Mouse (Mus musculus) lung, postnatal 0 days (tissue): ENCODE data around the gene Eftud2. TPM values are rescaled to one million over a fixed set of nuclear protein-coding genes. Genes with fewer than 3 reads are reported as not detected.
A peak's percentile ranks its signal among the peaks of the same experiment; 100 is the strongest.

Experiments
- ATAC-seq: fragments of 200-750 bp; cut with Nextera tagmentation; 2 replicates; pipeline ENCODE4 v1.8.0; 2017; ENCODE audit warnings: moderate library complexity
- DNase-seq: peaks from one replicate; pipeline ENCODE4 v3.0.0-alpha.2; 2016; ENCODE audit warnings: low spot score
- H3K27ac ChIP-seq: fragments of 300-500 bp; sonication (generic); 2 replicates; pipeline ENCODE4 v1.5.1; 2014; ENCODE audit warnings: antibody characterized with exemption, mild to moderate bottlenecking, low read length, mixed read lengths
- H3K27me3 ChIP-seq: fragments of 300-500 bp; sonication (generic); replicated peaks from 2 replicates; pipeline ENCODE4 v1.6.1; 2014; ENCODE audit warnings: low read length, mixed read lengths; ENCODE audit not compliant: insufficient read depth
- H3K36me3 ChIP-seq: fragments of 300-500 bp; sonication (generic); 2 replicates; pipeline ENCODE4 v1.6.1; 2014; ENCODE audit warnings: low read length, mixed read lengths; ENCODE audit not compliant: insufficient read depth
- H3K4me1 ChIP-seq: fragments of 300-500 bp; sonication (generic); 2 replicates; pipeline ENCODE4 v1.6.1; 2014; ENCODE audit warnings: antibody characterized with exemption, low read depth, low read length, mixed read lengths; ENCODE audit not compliant: insufficient read depth
- H3K4me2 ChIP-seq: fragments of 300-500 bp; sonication (generic); replicated peaks from 2 replicates; pipeline ENCODE4 v1.6.1; 2014; ENCODE audit warnings: low read depth, mild to moderate bottlenecking, low read length, moderate library complexity, mixed read lengths
- H3K4me3 ChIP-seq: fragments of 300-500 bp; sonication (generic); 2 replicates; pipeline ENCODE4 v1.5.1; 2014; ENCODE audit warnings: low read depth, low read length
- H3K9ac ChIP-seq: fragments of 300-500 bp; sonication (generic); replicated peaks from 2 replicates; pipeline ENCODE4 v1.6.1; 2014; ENCODE audit warnings: low read depth, mild to moderate bottlenecking
- H3K9me3 ChIP-seq: fragments of 300-500 bp; sonication (generic); 2 replicates; pipeline ENCODE4 v1.6.1; 2016; ENCODE audit warnings: low read length, mixed read lengths
- CTCF ChIP-seq: IDR thresholded peaks from 2 replicates; pipeline ENCODE4 v1.5.1; 2016; ENCODE audit warnings: antibody characterized with exemption, mild to moderate bottlenecking
- EP300 ChIP-seq: IDR thresholded peaks from 2 replicates; pipeline ENCODE4 v1.6.1; 2016; ENCODE audit warnings: antibody characterized with exemption, mild to moderate bottlenecking, control low read depth
- WGBS: fragments of 180-500 bp; shearing (Covaris S2); extraction: QIAGEN DNeasy Blood & Tissue Kit; methylation state at CpG from one replicate; pipeline ENCODE4 v1.1.7; 2014; 5-methylcytosine and 5-hydroxymethylcytosine counted together
- polyA plus RNA-seq: library from polyadenylated mRNA; unstranded; fragments of >200 nt; fragmentation: Nextera tagmentation; extraction: Ambion mirVana; gene quantifications from 2 replicates; pipeline ENCODE4 v1.2.1, GENCODE M21; 2015

Gene Eftud2
- polyA plus RNA-seq, 1 experiment from 2014 or later = 67.1 TPM

DNA sequence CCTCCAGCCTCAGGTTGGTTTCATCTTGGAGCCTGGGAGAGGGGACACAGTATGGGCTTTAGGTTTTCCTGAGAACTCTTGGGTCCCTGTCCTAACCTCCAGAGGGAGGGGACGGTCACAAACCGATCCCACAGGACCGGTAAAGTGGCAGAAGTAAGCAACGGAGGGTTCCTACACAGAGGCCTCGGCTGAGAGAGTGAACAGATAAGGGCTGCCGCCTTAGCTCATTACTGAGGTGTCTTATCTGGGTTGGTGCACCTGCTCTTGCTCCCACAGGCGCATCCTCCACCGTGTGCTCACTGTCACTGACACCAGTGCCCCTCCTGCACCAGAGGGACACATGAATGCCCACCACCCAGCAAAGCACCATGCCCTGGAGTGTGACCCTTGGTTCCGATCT is 15.0 kb upstream of the Eftud2 start:
- DNase-seq (no peak), ATAC-seq (no peak)
- no peak overlapping the region for H3K9ac ChIP-seq
- 0 out of 2 replicates have a peak, but pooled peaks cover 19% of the 10 kb centered on the region for H3K27me3 ChIP-seq
- no peak overlapping the region for H3K4me3 ChIP-seq
- H3K4me2 ChIP-seq = no peak overlapping the region
- 57% methylated on average over 9 of the region's 9 CpGs for WGBS
- H3K27ac ChIP-seq = no peak overlapping the region
- 0 out of 2 replicates have a peak, but pooled peaks cover 3% of the 10 kb centered on the region for H3K4me1 ChIP-seq
- TF ChIP-seq EP300 (no peak), CTCF (no peak)
- H3K36me3 ChIP-seq = no peaks in the 10 kb centered on the region
- H3K9me3 ChIP-seq = no peaks in the 10 kb centered on the region

DNA sequence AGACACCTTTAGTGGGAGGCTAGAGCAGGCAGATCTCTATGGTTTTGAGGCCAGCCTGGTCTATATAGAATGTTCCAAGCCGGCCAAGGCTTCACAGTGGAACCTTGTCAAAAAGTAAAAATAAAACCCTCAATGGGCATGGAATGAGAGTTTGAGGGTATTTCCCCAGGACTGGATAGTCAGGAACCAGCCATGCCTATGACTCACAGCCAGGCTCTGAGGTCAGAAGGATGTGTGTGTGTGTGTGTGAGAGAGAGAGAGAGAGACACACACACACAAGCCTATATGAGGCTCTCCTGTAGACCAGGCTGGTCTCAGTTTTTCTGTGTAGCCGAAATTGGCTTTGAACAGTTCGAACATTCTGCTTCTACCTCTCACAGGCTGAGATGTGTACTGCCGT is 13.9 kb upstream of the Eftud2 start:
- H3K27me3 ChIP-seq = 0 out of 2 replicates have a peak, but pooled peaks cover 19% of the 10 kb centered on the region
- H3K9me3 ChIP-seq = no peaks in the 10 kb centered on the region
- ATAC-seq (no peak), DNase-seq (no peak)
- no peak overlapping the region for H3K4me2 ChIP-seq
- 0 out of 2 replicates have a peak, but pooled peaks cover 3% of the 10 kb centered on the region for H3K4me1 ChIP-seq
- TF ChIP-seq CTCF = no peak
- no peak for TF ChIP-seq EP300
- H3K27ac ChIP-seq = no peak overlapping the region
- 81% methylated on average over 4 of the region's 4 CpGs for WGBS
- H3K4me3 ChIP-seq = no peak overlapping the region
- H3K36me3 ChIP-seq = no peaks in the 10 kb centered on the region
- H3K9ac ChIP-seq = no peak overlapping the region

DNA sequence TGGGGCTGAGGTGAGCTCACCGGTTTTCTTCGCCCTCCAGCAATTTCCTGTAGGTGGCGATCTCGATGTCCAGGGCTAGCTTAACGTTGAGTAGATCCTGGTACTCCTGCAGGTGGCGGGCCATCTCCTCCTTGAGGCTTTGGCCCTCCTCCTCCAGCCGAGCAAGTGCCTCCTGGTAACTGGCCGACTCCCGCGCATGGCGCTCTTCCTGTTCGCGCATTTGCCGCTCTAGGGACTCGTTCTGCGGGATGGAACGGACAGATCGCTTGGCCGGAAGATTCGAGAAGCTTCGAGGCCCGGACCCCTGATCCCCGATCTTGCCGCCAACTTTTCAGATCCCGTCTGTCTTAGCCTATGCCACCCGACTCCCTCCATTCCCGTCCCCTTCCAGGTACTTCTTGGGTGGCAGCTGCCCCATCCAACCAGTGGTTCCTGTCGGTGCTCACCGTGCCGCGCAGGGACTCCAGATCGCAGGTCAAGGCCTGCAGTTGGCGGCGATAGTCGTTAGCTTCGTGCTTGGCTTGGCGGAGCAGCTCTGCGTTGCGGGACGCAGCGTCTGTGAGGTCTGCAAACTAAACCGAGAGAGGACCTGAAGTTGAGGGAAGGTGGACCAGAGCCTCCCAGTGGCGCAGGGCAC is 12.3 kb upstream of the Eftud2 start:
- TF ChIP-seq EP300 = no peak
- peak; percentile 91 for TF ChIP-seq CTCF
- H3K27ac ChIP-seq = no peak overlapping the region
- no peaks in the 10 kb centered on the region for H3K36me3 ChIP-seq
- H3K4me2 ChIP-seq = peak overlapping the region; percentile 52
- ATAC-seq = peak; percentile 92
- 0 out of 2 replicates have a peak, but pooled peaks cover 3% of the 10 kb centered on the region for H3K4me1 ChIP-seq
- peak overlapping the region; percentile 34 for H3K4me3 ChIP-seq
- no peaks in the 10 kb centered on the region for H3K9me3 ChIP-seq
- peak; percentile 93 for DNase-seq
- WGBS = 3% methylated on average over 43 of the region's 43 CpGs
- H3K9ac ChIP-seq = peak overlapping the region; percentile 24; the same call in 1 of the 2 replicates
- 0 out of 2 replicates have a peak, but pooled peaks cover 19% of the 10 kb centered on the region for H3K27me3 ChIP-seq

DNA sequence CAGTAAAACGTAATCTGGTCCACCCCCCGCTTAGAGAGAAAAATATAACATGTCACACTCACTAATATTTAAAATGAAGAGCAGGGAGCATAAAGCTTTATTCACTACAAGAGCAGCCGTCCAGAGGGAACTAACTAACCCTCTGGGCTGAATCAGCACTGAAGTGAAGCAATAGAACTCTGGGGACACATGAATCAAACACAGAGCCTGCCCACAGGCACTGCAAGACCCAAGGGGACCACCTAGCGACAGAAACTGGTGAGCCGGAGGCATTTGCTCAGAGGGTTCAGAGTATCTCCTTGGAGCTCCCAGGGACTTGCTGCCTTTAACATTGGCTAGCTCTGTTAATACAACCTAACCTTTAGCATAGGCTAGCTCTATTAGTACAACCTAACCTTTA is 9.3 kb upstream of the Eftud2 start:
- 59% methylated on average over 5 of the region's 5 CpGs for WGBS
- DNase-seq = no peak
- no peak overlapping the region for H3K27ac ChIP-seq
- no peaks in the 10 kb centered on the region for H3K9me3 ChIP-seq
- H3K4me1 ChIP-seq = 0 out of 2 replicates have a peak, but pooled peaks cover 3% of the 10 kb centered on the region
- no peak overlapping the region for H3K4me3 ChIP-seq
- no peak overlapping the region for H3K9ac ChIP-seq
- H3K36me3 ChIP-seq = no peaks in the 10 kb centered on the region
- TF ChIP-seq EP300 = no peak
- no peak for TF ChIP-seq CTCF
- ATAC-seq = no peak
- H3K4me2 ChIP-seq = no peak overlapping the region
- 0 out of 2 replicates have a peak, but pooled peaks cover 13% of the 10 kb centered on the region for H3K27me3 ChIP-seq

DNA sequence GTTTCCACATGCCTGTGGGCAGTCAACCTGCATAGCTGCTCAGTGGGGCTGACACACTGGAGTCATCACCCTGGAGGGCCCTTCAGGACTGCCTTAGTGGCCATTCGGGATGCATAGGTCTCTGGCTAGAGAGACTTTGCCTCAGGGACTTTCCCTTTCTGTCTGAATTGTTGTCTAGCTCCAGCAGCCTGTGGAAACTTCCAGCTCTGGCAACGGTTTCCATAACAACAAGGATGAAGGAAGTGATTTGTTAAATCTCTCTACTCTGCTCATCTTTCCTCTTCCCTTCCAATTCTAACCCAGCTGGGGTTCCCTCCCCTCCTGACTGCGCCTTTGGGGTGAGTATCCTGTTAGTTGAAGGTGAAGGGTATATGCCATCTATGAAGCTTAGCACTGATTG is 7.3 kb upstream of the Eftud2 start:
- Histone ChIP-seq H3K4me1 (no peaks in the 10 kb centered on the region), H3K36me3 (no peaks in the 10 kb centered on the region), H3K27ac (no peak overlapping the region), H3K9me3 (no peaks in the 10 kb centered on the region), H3K9ac (no peak overlapping the region), H3K27me3 (0 out of 2 replicates have a peak, but pooled peaks cover under 1% of the 10 kb centered on the region), H3K4me2 (no peak overlapping the region), H3K4me3 (no peak overlapping the region)
- DNase-seq (no peak), ATAC-seq (0 out of 2 replicates have a peak, but pooled peaks have one; percentile 8)
- 43% methylated on average over 3 of the region's 3 CpGs for WGBS
- TF ChIP-seq CTCF (no peak), EP300 (no peak)

DNA sequence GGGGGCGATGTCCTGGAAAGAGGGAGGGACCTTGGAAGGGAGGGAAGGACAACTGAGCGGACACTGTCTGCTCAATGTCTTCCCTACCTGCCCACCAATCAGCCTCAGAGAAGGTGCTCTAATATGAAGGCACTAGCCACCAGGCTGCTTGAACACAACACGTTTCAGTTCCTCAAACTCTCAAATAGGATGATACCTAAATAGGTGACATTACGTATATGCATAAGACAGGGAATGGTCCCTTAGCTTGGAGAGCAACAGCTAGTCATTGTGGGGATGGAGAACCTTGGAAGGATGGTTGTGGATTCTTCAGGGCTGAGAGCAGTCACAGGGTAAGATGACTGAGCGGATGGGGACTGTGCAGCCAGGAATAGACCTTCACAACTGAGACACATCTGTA is 6.6 kb upstream of the Eftud2 start:
- TF ChIP-seq EP300 (no peak), CTCF (no peak)
- WGBS = 73% methylated on average over 5 of the region's 5 CpGs

More for the DNA sequence above, 6.6 kb upstream of the Eftud2 start:
- ATAC-seq (no peak), DNase-seq (no peak)
- Histone ChIP-seq H3K36me3 (no peaks in the 10 kb centered on the region), H3K4me1 (no peaks in the 10 kb centered on the region), H3K4me3 (no peak overlapping the region), H3K27ac (no peak overlapping the region), H3K4me2 (no peak overlapping the region), H3K9me3 (no peaks in the 10 kb centered on the region), H3K9ac (no peak overlapping the region), H3K27me3 (no peaks in the 10 kb centered on the region)
